Mouse (Mus musculus): ENCODE measurements around the gene Knstrn. TPM values are rescaled to one million over a fixed set of nuclear protein-coding genes. Genes with fewer than 3 reads are reported as not detected.
A peak's percentile ranks its signal among the peaks of the same experiment; 100 is the strongest.

Knstrn gene
- polyA plus RNA-seq, 1 experiment from 2014 or later = 94.0 TPM

GRCm38 (mm10) chr2:118899981-118900825 is 86.4 kb downstream of the Knstrn start, which contains the start of gene Bahd1:
Gene Bahd1 (plus strand): TSS chr2:118900377.
- no peak for ATAC-seq (replicated peaks; ENCODE audit: extremely low read depth, insufficient read depth, low FRiP score)
- Histone ChIP-seq H3K27me3 (ENCODE audit: control insufficient read depth, insufficient read depth, low read length) (peaks cover 45% of the 10 kb centered on the region), H3K4me2 (ENCODE audit: low read depth, low read length) (peak within 1 kb of the TSS; percentile 100), H3K4me1 (ENCODE audit: control insufficient read depth, insufficient read depth, low read length) (peaks cover 30% of the 10 kb centered on the region), H3K36me3 (ENCODE audit: control insufficient read depth, insufficient read depth) (no peaks in the 10 kb centered on the region), H3K9me3 (replicated peaks; ENCODE audit: control insufficient read depth, low read length) (no peaks in the 10 kb centered on the region), H3K27ac (ENCODE audit: low read length) (peak within 1 kb of the TSS; percentile 10; the same call in 1 of the 2 replicates), H3K4me3 (ENCODE audit: low read length) (peak within 1 kb of the TSS; percentile 94), H3K9ac (ENCODE audit: low read length) (peak within 1 kb of the TSS; percentile 66)
- 1% methylated on average over 32 of the region's 32 CpGs for WGBS

- ATAC-seq (replicated peaks; ENCODE audit: extremely low read depth, insufficient read depth, low FRiP score) = no peak; the same call in 1 of the 2 replicates
- Histone ChIP-seq H3K9me3 (replicated peaks; ENCODE audit: control insufficient read depth, low read length) (no peaks in the 10 kb centered on the region), H3K27ac (ENCODE audit: low read length) (peak overlapping the region; percentile 10; the same call in 1 of the 2 replicates), H3K4me3 (ENCODE audit: low read length) (peak overlapping the region; percentile 94), H3K9ac (ENCODE audit: low read length) (peak overlapping the region; percentile 66), H3K36me3 (ENCODE audit: control insufficient read depth, insufficient read depth) (no peaks in the 10 kb centered on the region), H3K4me1 (ENCODE audit: control insufficient read depth, insufficient read depth, low read length) (peaks cover 30% of the 10 kb centered on the region), H3K4me2 (ENCODE audit: low read depth, low read length) (peak overlapping the region; percentile 100), H3K27me3 (ENCODE audit: control insufficient read depth, insufficient read depth, low read length) (peaks cover 41% of the 10 kb centered on the region)
- WGBS = 3% methylated on average over 11 of the region's 11 CpGs
Measured at GRCm38 (mm10) chr2:118900826-118901140, 87.0 kb downstream of the Knstrn start.

- ATAC-seq (replicated peaks; ENCODE audit: extremely low read depth, insufficient read depth, low FRiP score) = peak; percentile 92
- H3K4me1 ChIP-seq (ENCODE audit: control insufficient read depth, insufficient read depth, low read length) = peaks cover 30% of the 10 kb centered on the region
- peak overlapping the region; percentile 94 for H3K4me3 ChIP-seq (ENCODE audit: low read length)
- no peaks in the 10 kb centered on the region for H3K9me3 ChIP-seq (replicated peaks; ENCODE audit: control insufficient read depth, low read length)
- peak overlapping the region; percentile 77 for H3K27ac ChIP-seq (ENCODE audit: low read length)
- H3K27me3 ChIP-seq (ENCODE audit: control insufficient read depth, insufficient read depth, low read length) = peaks cover 37% of the 10 kb centered on the region
- no peaks in the 10 kb centered on the region for H3K36me3 ChIP-seq (ENCODE audit: control insufficient read depth, insufficient read depth)
- under 1% methylated on average over 80 of the region's 120 CpGs for WGBS
- peak overlapping the region; percentile 93 for H3K9ac ChIP-seq (ENCODE audit: low read length)
- peak overlapping the region; percentile 100 for H3K4me2 ChIP-seq (ENCODE audit: low read depth, low read length)
Measured at GRCm38 (mm10) chr2:118901175-118902031, 87.6 kb downstream of the Knstrn start.

- H3K9ac ChIP-seq (ENCODE audit: low read length) = peak overlapping the region; percentile 93
- H3K4me3 ChIP-seq (ENCODE audit: low read length) = peak overlapping the region; percentile 94
- H3K27ac ChIP-seq (ENCODE audit: low read length) = peak overlapping the region; percentile 77
- H3K4me1 ChIP-seq (ENCODE audit: control insufficient read depth, insufficient read depth, low read length) = peaks cover 21% of the 10 kb centered on the region
- peak overlapping the region; percentile 100 for H3K4me2 ChIP-seq (ENCODE audit: low read depth, low read length)
- H3K36me3 ChIP-seq (ENCODE audit: control insufficient read depth, insufficient read depth) = no peaks in the 10 kb centered on the region
- peak; percentile 18 for ATAC-seq (replicated peaks; ENCODE audit: extremely low read depth, insufficient read depth, low FRiP score)
- peaks cover 32% of the 10 kb centered on the region for H3K27me3 ChIP-seq (ENCODE audit: control insufficient read depth, insufficient read depth, low read length)
- no peaks in the 10 kb centered on the region for H3K9me3 ChIP-seq (replicated peaks; ENCODE audit: control insufficient read depth, low read length)
- WGBS = under 1% methylated on average over 94 of the region's 106 CpGs
Measured at GRCm38 (mm10) chr2:118902051-118903025, 88.5 kb downstream of the Knstrn start.

GRCm38 (mm10) chr2:118903333-118903741 is 89.5 kb downstream of the Knstrn start:
- H3K27ac ChIP-seq (ENCODE audit: low read length) = no peak overlapping the region
- H3K4me1 ChIP-seq (ENCODE audit: control insufficient read depth, insufficient read depth, low read length) = peaks cover 21% of the 10 kb centered on the region
- H3K4me3 ChIP-seq (ENCODE audit: low read length) = peak overlapping the region; percentile 94
- H3K9me3 ChIP-seq (replicated peaks; ENCODE audit: control insufficient read depth, low read length) = no peaks in the 10 kb centered on the region
- peaks cover 23% of the 10 kb centered on the region for H3K27me3 ChIP-seq (ENCODE audit: control insufficient read depth, insufficient read depth, low read length)
- peak overlapping the region; percentile 100 for H3K4me2 ChIP-seq (ENCODE audit: low read depth, low read length)
- ATAC-seq (replicated peaks; ENCODE audit: extremely low read depth, insufficient read depth, low FRiP score) = no peak
- H3K9ac ChIP-seq (ENCODE audit: low read length) = peak overlapping the region; percentile 93
- 11% methylated on average over 10 of the region's 10 CpGs for WGBS
- H3K36me3 ChIP-seq (ENCODE audit: control insufficient read depth, insufficient read depth) = no peaks in the 10 kb centered on the region

Other genes with a start within 250 kb of the Knstrn start
- gene Bub1b, start 215.8 kb upstream of the Knstrn start, polyA plus RNA-seq (2015; fragmentation: Nextera tagmentation; extraction: Ambion mirVana) = 74.8 and 78.4 TPM in 2 replicates
- gene Pak6, start 150.7 kb upstream of the Knstrn start, polyA plus RNA-seq (2015; fragmentation: Nextera tagmentation; extraction: Ambion mirVana) = 9.8 and 11.1 TPM in 2 replicates
- 2.8 and 3.1 TPM in 2 replicates for gene Ankrd63, start 110.0 kb upstream of the Knstrn start, polyA plus RNA-seq (2015; fragmentation: Nextera tagmentation; extraction: Ambion mirVana)
- 3.2 and 3.4 TPM in 2 replicates for gene Plcb2, start 85.6 kb upstream of the Knstrn start, polyA plus RNA-seq (2015; fragmentation: Nextera tagmentation; extraction: Ambion mirVana)
- 45.2 and 47.3 TPM in 2 replicates for gene Inafm2, start 68.2 kb upstream of the Knstrn start, polyA plus RNA-seq (2015; fragmentation: Nextera tagmentation; extraction: Ambion mirVana)
- 2.0 and 3.2 TPM in 2 replicates for gene Ccdc9b, start 51.3 kb upstream of the Knstrn start, polyA plus RNA-seq (2015; fragmentation: Nextera tagmentation; extraction: Ambion mirVana)
- gene Phgr1, start 41.2 kb upstream of the Knstrn start, polyA plus RNA-seq (2015; fragmentation: Nextera tagmentation; extraction: Ambion mirVana) = 1.2 TPM in 1 of 2 replicates, not detected in the other
- 0.10 and 0.24 TPM in 2 replicates for gene Disp2, start 34.3 kb upstream of the Knstrn start, polyA plus RNA-seq (2015; fragmentation: Nextera tagmentation; extraction: Ambion mirVana)
- 97.4 and 107 TPM in 2 replicates for gene Ivd, start 48.0 kb downstream of the Knstrn start, polyA plus RNA-seq (2015; fragmentation: Nextera tagmentation; extraction: Ambion mirVana)
- gene Bahd1, start 86.4 kb downstream of the Knstrn start, polyA plus RNA-seq (2015; fragmentation: Nextera tagmentation; extraction: Ambion mirVana) = 3.7 and 4.1 TPM in 2 replicates
- gene Chst14, start 112.5 kb downstream of the Knstrn start, polyA plus RNA-seq (2015; fragmentation: Nextera tagmentation; extraction: Ambion mirVana) = 17.1 and 18.0 TPM in 2 replicates
- 18.6 and 19.6 TPM in 2 replicates for gene Ccdc32, start 215.4 kb downstream of the Knstrn start, polyA plus RNA-seq (2015; fragmentation: Nextera tagmentation; extraction: Ambion mirVana)
- gene Rpusd2, start 220.8 kb downstream of the Knstrn start, polyA plus RNA-seq (2015; fragmentation: Nextera tagmentation; extraction: Ambion mirVana) = 3.6 and 5.3 TPM in 2 replicates
- gene Knl1, start 233.1 kb downstream of the Knstrn start, polyA plus RNA-seq (2015; fragmentation: Nextera tagmentation; extraction: Ambion mirVana) = 34.2 and 39.5 TPM in 2 replicates

All from heart, embryonic 16.5 days (tissue).